Mouse (Mus musculus) liver, adult (tissue): ENCODE results near the gene Tmem108.

ENCODE experiments used
- GATA4 ChIP-seq: IDR thresholded peaks from 2 replicates; pipeline ENCODE4 v1.6.1; 2014; ENCODE audit warnings: mild to moderate bottlenecking, low read length; ENCODE audit not compliant: insufficient replicate concordance

Tmem108 gene

DNA sequence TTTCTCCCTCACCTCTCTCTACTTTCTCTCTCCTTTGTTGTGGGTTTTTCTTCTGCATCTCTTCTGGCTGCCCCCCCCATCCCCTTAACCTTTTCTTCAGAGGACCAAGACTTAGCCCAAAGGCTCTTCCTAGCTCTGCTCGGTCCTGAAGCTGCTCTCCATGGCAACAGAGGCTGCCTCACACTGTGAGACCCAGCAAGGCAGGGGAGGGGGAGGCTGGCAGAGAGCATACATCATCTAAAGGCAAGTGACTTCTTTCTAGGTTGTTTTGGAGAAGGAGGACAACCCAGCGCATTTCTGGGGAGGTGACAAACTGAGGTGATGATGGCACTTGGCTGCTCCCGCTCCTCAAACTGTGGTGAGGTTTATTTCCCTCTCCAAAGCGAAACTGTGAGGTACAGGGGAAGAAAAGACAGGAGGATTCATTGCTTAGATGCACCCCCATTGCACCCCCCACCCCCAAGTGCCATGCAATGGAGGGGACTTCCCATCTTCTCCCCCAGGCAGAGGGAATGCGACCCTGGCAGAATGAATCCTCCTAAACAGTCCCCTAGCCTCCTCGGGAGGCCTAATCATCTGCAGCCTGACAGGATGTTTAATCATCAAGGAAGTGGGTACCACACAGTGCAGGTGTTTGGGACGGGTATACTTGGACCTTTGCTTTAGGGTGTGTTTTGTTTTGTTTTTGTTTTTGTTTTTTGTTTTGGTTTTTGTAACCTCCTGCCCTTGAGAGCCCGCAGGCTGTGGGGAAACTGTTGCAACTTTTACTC lies 223.4 kb downstream of the Tmem108 start:
- TF ChIP-seq GATA4 = no peak

GRCm38 (mm10) chr9:103536059-103536634 lies 225.5 kb downstream of the Tmem108 start:
- no peak for TF ChIP-seq GATA4

- TF ChIP-seq GATA4 = no peak
These were observed 236.5 kb downstream of the Tmem108 start for GRCm38 (mm10) chr9:103525041-103525537.

- TF ChIP-seq GATA4 = no peak
These were observed 237.0 kb downstream of the Tmem108 start for GRCm38 (mm10) chr9:103524600-103524999.

- TF ChIP-seq GATA4 = no peak
These were observed 237.8 kb downstream of the Tmem108 start for GRCm38 (mm10) chr9:103523742-103524403.

GRCm38 (mm10) chr9:103523008-103523407 lies 238.6 kb downstream of the Tmem108 start:
- no peak for TF ChIP-seq GATA4

GRCm38 (mm10) chr9:103513884-103514283 lies 247.8 kb downstream of the Tmem108 start:
- TF ChIP-seq GATA4 = no peak

DNA sequence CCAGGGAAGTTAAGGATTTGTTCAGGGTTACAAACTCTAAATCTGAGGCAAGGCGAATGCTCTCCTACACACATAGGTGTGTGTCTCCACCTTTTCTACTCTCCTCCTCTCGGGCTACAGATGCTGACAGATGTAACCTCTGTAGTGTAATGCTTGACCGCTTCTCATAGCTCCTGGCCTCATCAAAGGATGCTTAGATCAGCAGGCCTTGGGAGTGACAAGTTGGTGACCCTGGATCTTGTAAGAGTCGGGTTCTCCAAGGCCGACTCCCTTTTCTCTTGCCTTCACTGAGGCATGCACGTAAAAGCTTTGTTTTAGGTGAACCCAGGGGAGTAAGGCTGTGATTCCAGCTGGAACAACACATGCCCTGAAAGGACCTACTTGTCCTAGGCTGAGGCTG lies 249.4 kb downstream of the Tmem108 start:
- TF ChIP-seq GATA4 = no peak

DNA sequence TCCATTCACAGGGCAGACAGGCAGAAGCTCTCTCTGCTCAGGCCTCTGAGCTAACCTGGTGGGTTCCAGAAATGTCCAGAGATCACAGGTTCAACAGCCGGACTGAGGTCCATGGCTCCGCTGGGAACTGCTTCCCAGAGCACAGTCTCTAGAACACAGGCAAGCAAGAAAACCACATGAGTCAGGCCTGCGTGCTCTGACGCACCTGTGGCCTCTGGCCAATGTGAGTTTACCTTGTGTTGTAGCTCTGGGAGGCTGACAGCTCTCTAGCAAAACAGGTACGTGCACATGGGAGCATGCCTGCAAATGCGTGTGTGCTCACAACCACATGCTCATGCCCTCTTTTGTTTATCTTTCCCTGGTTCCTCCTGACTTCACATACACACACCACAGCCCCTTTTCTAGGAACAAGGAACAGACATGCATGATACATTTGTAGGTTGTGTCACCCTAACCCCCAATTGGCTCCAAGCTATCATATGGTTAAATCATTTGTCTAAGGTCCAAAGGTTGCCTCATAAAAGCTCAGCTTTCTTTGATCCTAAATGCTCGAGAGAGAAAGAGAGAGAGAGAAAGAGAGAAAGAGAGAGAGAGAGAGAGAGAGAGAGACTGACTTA lies 254.6 kb downstream of the Tmem108 start:
- TF ChIP-seq GATA4 = no peak

- TF ChIP-seq GATA4 = no peak
These were observed 256.6 kb downstream of the Tmem108 start for GRCm38 (mm10) chr9:103505067-103505466.

DNA sequence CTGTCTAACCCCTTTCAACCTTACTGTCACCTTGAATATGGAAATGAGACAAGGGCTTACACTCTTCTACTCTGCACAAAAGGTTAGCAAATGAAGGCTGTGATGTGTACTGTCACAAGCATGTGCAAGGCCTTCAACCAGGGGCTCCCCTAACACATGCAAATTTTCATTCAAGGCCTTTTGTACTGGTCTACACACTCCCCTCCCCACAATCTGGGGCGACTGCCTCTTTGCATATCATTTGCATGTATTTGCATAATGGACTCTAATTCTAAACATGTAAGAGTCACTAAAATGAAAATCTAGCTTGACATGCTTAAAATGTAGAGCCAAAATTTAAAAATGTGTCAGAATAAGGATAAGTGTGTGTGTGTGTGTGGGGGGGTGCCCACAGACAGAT lies 257.0 kb downstream of the Tmem108 start:
- no peak for TF ChIP-seq GATA4

DNA sequence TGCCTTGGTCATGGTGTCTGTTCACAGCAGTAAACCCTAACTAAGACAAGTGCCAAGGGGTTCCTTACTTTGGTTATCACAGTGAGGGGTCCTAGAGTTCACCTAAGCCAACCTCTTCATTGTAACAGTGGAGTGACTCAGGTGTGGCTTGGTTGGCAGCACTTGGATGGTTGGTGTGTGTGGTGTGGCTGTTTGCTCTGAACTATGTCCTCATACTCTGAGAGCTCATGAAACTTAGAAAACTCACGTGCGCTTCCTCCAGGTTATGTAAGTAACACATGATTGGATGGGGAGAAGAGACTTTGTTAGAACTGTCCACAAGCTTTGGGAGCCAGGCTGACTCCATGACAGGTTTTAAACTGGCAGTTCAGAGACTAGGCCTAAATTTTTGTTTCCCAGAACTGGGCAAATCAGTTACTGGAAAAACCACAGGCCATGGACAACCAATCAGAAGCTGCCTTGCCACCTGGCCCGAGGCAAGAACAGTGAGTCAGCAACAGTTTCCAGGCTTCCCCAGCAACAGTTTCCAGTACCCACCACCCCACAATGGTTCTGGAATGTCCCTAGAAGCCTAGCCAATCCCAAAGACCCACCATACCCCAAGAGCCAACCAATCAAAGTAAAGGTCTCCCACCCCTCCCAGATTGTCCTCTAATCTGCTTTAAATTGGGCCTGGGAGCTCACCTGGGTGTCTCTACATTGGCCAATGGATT lies 257.9 kb downstream of the Tmem108 start:
- TF ChIP-seq GATA4 = no peak

- TF ChIP-seq GATA4 = no peak
These were observed 259.0 kb downstream of the Tmem108 start for GRCm38 (mm10) chr9:103502655-103503054.

GRCm38 (mm10) chr9:103501861-103502364 lies 259.7 kb downstream of the Tmem108 start:
- no peak for TF ChIP-seq GATA4

- no peak for TF ChIP-seq GATA4
These were observed 262.3 kb downstream of the Tmem108 start for GRCm38 (mm10) chr9:103499366-103499765.
